Mouse (Mus musculus): ENCODE measurements around the gene Zeb2. TPM values are rescaled to one million over a fixed set of nuclear protein-coding genes. Genes with fewer than 3 reads are reported as not detected.

The Zeb2 gene
- polyA plus RNA-seq, 1 experiment from 2014 or later, result 32.8 TPM

- no peaks in the 10 kb centered on the region for H3K27me3 ChIP-seq (replicated peaks; ENCODE audit: control insufficient read depth, insufficient read depth, low read length)
- 63% methylated on average over 1 of the region's 1 CpGs for WGBS
- H3K27ac ChIP-seq (ENCODE audit: low read depth, low read length), result no peak overlapping the region
- H3K36me3 ChIP-seq (ENCODE audit: control insufficient read depth, insufficient read depth, low read length), result no peaks in the 10 kb centered on the region
- H3K4me1 ChIP-seq (replicated peaks; ENCODE audit: control insufficient read depth, insufficient read depth, low read length), result peaks cover 26% of the 10 kb centered on the region
- no peaks in the 10 kb centered on the region for H3K9me3 ChIP-seq (ENCODE audit: control insufficient read depth, low read length)
- H3K4me2 ChIP-seq, result no peak overlapping the region
- DNase-seq (ENCODE audit: low spot score) (no peak), ATAC-seq (replicated peaks; ENCODE audit: low FRiP score) (0 out of 2 replicates have a peak, but pooled peaks have one; percentile 37)
- no peak overlapping the region for H3K9ac ChIP-seq (ENCODE audit: low read depth, low read length)
- H3K4me3 ChIP-seq (ENCODE audit: low read depth, low read length), result no peak overlapping the region
Measured at GRCm38 (mm10) chr2:44954180-44954579, 163.0 kb downstream of the Zeb2 start.

GRCm38 (mm10) chr2:44952830-44953422 is 164.3 kb downstream of the Zeb2 start:
- H3K27ac ChIP-seq (ENCODE audit: low read depth, low read length), result peak overlapping the region; percentile 19; the same call in 1 of the 2 replicates
- H3K9me3 ChIP-seq (ENCODE audit: control insufficient read depth, low read length), result no peaks in the 10 kb centered on the region
- H3K27me3 ChIP-seq (replicated peaks; ENCODE audit: control insufficient read depth, insufficient read depth, low read length), result no peaks in the 10 kb centered on the region
- H3K4me2 ChIP-seq, result peak overlapping the region; percentile 16
- DNase-seq (ENCODE audit: low spot score), result no peak
- H3K4me1 ChIP-seq (replicated peaks; ENCODE audit: control insufficient read depth, insufficient read depth, low read length), result peaks cover 26% of the 10 kb centered on the region
- no peaks in the 10 kb centered on the region for H3K36me3 ChIP-seq (ENCODE audit: control insufficient read depth, insufficient read depth, low read length)
- H3K9ac ChIP-seq (ENCODE audit: low read depth, low read length), result peak overlapping the region; percentile 15; the same call in 1 of the 2 replicates
- peak; percentile 78 for ATAC-seq (replicated peaks; ENCODE audit: low FRiP score)
- no peak overlapping the region for H3K4me3 ChIP-seq (ENCODE audit: low read depth, low read length)
- WGBS, result 18% methylated on average over 6 of the region's 6 CpGs

GRCm38 (mm10) chr2:44951651-44952213 is 165.5 kb downstream of the Zeb2 start:
- no peak for DNase-seq (ENCODE audit: low spot score)
- WGBS, result 76% methylated on average over 4 of the region's 4 CpGs

GRCm38 (mm10) chr2:44944689-44945088 is 172.5 kb downstream of the Zeb2 start:
- no peak overlapping the region for H3K27ac ChIP-seq (ENCODE audit: low read depth, low read length)
- H3K27me3 ChIP-seq (replicated peaks; ENCODE audit: control insufficient read depth, insufficient read depth, low read length), result no peaks in the 10 kb centered on the region
- DNase-seq (ENCODE audit: low spot score), result no peak
- no peaks in the 10 kb centered on the region for H3K4me1 ChIP-seq (replicated peaks; ENCODE audit: control insufficient read depth, insufficient read depth, low read length)
- no peaks in the 10 kb centered on the region for H3K36me3 ChIP-seq (ENCODE audit: control insufficient read depth, insufficient read depth, low read length)
- no peak overlapping the region for H3K9ac ChIP-seq (ENCODE audit: low read depth, low read length)
- no peak overlapping the region for H3K4me3 ChIP-seq (ENCODE audit: low read depth, low read length)
- no peaks in the 10 kb centered on the region for H3K9me3 ChIP-seq (ENCODE audit: control insufficient read depth, low read length)
- ATAC-seq (replicated peaks; ENCODE audit: low FRiP score), result no peak
- no peak overlapping the region for H3K4me2 ChIP-seq
- 92% methylated on average over 2 of the region's 2 CpGs for WGBS

More at GRCm38 (mm10) chr2:44951651-44952213, 165.5 kb downstream of the Zeb2 start:
- Histone ChIP-seq H3K4me1 (replicated peaks; ENCODE audit: control insufficient read depth, insufficient read depth, low read length) (peaks cover 26% of the 10 kb centered on the region), H3K27me3 (replicated peaks; ENCODE audit: control insufficient read depth, insufficient read depth, low read length) (no peaks in the 10 kb centered on the region), H3K4me3 (ENCODE audit: low read depth, low read length) (no peak overlapping the region), H3K9me3 (ENCODE audit: control insufficient read depth, low read length) (no peaks in the 10 kb centered on the region), H3K27ac (ENCODE audit: low read depth, low read length) (no peak overlapping the region), H3K4me2 (no peak overlapping the region), H3K9ac (ENCODE audit: low read depth, low read length) (no peak overlapping the region), H3K36me3 (ENCODE audit: control insufficient read depth, insufficient read depth, low read length) (no peaks in the 10 kb centered on the region)
- no peak for ATAC-seq (replicated peaks; ENCODE audit: low FRiP score)

Small RNA genes lying within 50 kb of the gene (microRNA-seq; reads per million reads assigned to microRNA genes)
- 1.1 reads per million for gene Mir5129 (ENCODE audit: borderline number of aligned reads)

Other genes with a start within 250 kb of the Zeb2 start
- 8.1 and 8.5 TPM in 2 replicates for gene Gtdc1, start 189.7 kb downstream of the Zeb2 start, polyA plus RNA-seq (2014; fragmentation: Nextera tagmentation; extraction: Ambion mirVana)

Measured in liver, embryonic 11.5 days (tissue).